Mouse (Mus musculus): Measurements from ENCODE around the gene Olfr480. TPM values are rescaled to one million over a fixed set of nuclear protein-coding genes. Genes with fewer than 3 reads are reported as not detected.

Gene Olfr480
- total RNA-seq (2022), result not detected

- DNase-seq (ENCODE audit: low spot score), result no peak
Observed at GRCm38 (mm10) chr7:108067246-108067645, at the start of gene Olfr480. TSS of gene Olfr480 (minus strand) at chr7:108067346.

- DNase-seq (ENCODE audit: low spot score), result no peak
Observed at GRCm38 (mm10) chr7:108100549-108100948, 33.4 kb upstream of the Olfr480 start, which contains the start of gene Olfr483. TSS of gene Olfr483 (plus strand) at chr7:108100849.

- DNase-seq (ENCODE audit: low spot score), result no peak
Observed at GRCm38 (mm10) chr7:108097486-108097885, 30.3 kb upstream of the Olfr480 start, which contains the start of gene Olfr482. TSS of gene Olfr482 (minus strand) at chr7:108097586.

GRCm38 (mm10) chr7:108079555-108079954 is 12.4 kb upstream of the Olfr480 start, which contains the start of gene Olfr481:
TSS of gene Olfr481 (plus strand) at chr7:108079855.
- DNase-seq (ENCODE audit: low spot score), result no peak

- DNase-seq (ENCODE audit: low spot score), result no peak
Observed at GRCm38 (mm10) chr7:108050393-108050792, 16.8 kb downstream of the Olfr480 start, which contains the start of gene Olfr479. TSS of gene Olfr479 (plus strand) at chr7:108050693.

- no peak for DNase-seq (ENCODE audit: low spot score)
Observed at GRCm38 (mm10) chr7:108033889-108034288, 33.3 kb downstream of the Olfr480 start, which contains the start of gene Olfr478. TSS of gene Olfr478 (minus strand) at chr7:108033989.

Other genes starting within 250 kb of the Olfr480 start
- not detected for gene Olfr469, start 241.8 kb downstream of the Olfr480 start, total RNA-seq (2022)
- not detected for gene Olfr470, start 219.9 kb downstream of the Olfr480 start, total RNA-seq (2022)
- gene Olfr472, start 169.4 kb downstream of the Olfr480 start, total RNA-seq (2022), result not detected
- not detected for gene Olfr473, start 136.9 kb downstream of the Olfr480 start, total RNA-seq (2022)
- not detected for gene Olfr474, start 112.7 kb downstream of the Olfr480 start, total RNA-seq (2022)
- not detected for gene Olfr476, start 102.5 kb downstream of the Olfr480 start, total RNA-seq (2022)
- gene Olfr477, start 80.7 kb downstream of the Olfr480 start, total RNA-seq (2022), result under 1 TPM in 1 of 4 experiments, not detected in 3; 0.09 TPM
- not detected for gene Olfr478, start 33.4 kb downstream of the Olfr480 start, total RNA-seq (2022)
- not detected for gene Olfr479, start 16.7 kb downstream of the Olfr480 start, total RNA-seq (2022)
- gene Olfr481, start 12.5 kb upstream of the Olfr480 start, total RNA-seq (2022), result not detected
- under 1 TPM; 0.43 to 0.90 (median 0.77) TPM for gene Olfr482, start 30.2 kb upstream of the Olfr480 start, total RNA-seq (2022)
- not detected for gene Olfr483, start 33.5 kb upstream of the Olfr480 start, total RNA-seq (2022)
- gene Olfr484, start 60.1 kb upstream of the Olfr480 start, total RNA-seq (2022), result not detected
- gene Olfr485, start 92.5 kb upstream of the Olfr480 start, total RNA-seq (2022), result not detected
- gene Olfr486, start 105.4 kb upstream of the Olfr480 start, total RNA-seq (2022), result not detected
- not detected for gene Olfr487, start 147.3 kb upstream of the Olfr480 start, total RNA-seq (2022)
- gene Olfr488, start 191.0 kb upstream of the Olfr480 start, total RNA-seq (2022), result not detected
- not detected for gene Olfr490, start 221.6 kb upstream of the Olfr480 start, total RNA-seq (2022)
- not detected for gene Olfr491, start 246.1 kb upstream of the Olfr480 start, total RNA-seq (2022)

Data from heart, adult 8-10 months (tissue).